Mouse (Mus musculus) kidney, postnatal 0 days (tissue): ENCODE data around the gene Jsrp1. TPM values are rescaled to one million over a fixed set of nuclear protein-coding genes. Genes with fewer than 3 reads are reported as not detected.
"Not testable (repeated sequence)": the region's sequence is repeated elsewhere in the genome, so short reads cannot be mapped to it uniquely, and the experiment has no call there.

Experiments used
- ATAC-seq: fragments of 200-750 bp; cut with Nextera tagmentation; replicated peaks from 2 replicates; pipeline ENCODE4 v1.8.0; 2017; ENCODE audit warnings: low read depth, moderate number of reproducible peaks, moderate TSS enrichment, moderate library complexity; ENCODE audit not compliant: low FRiP score
- DNase-seq: peaks from one replicate; pipeline ENCODE4 v3.0.0-alpha.2; 2016; ENCODE audit warnings: low spot score
- H3K27ac ChIP-seq: fragments of 300-500 bp; sonication (generic); 2 replicates; pipeline ENCODE4 v1.5.1; 2014; ENCODE audit warnings: mild to moderate bottlenecking
- H3K27me3 ChIP-seq: fragments of 300-500 bp; sonication (generic); 2 replicates; pipeline ENCODE4 v1.6.1; 2014; ENCODE audit warnings: low read length, mixed read lengths; ENCODE audit not compliant: insufficient read depth
- H3K36me3 ChIP-seq: fragments of 300-500 bp; sonication (generic); 2 replicates; pipeline ENCODE4 v1.6.1; 2014; ENCODE audit warnings: low read length, mixed read lengths; ENCODE audit not compliant: insufficient read depth
- H3K4me1 ChIP-seq: fragments of 300-500 bp; sonication (generic); replicated peaks from 2 replicates; pipeline ENCODE4 v1.6.1; 2014; ENCODE audit warnings: antibody characterized with exemption, low read length, mixed read lengths; ENCODE audit not compliant: insufficient read depth
- H3K4me2 ChIP-seq: fragments of 300-500 bp; sonication (generic); 2 replicates; pipeline ENCODE4 v1.6.1; 2014; ENCODE audit warnings: mild to moderate bottlenecking, low read length, moderate library complexity, mixed read lengths
- H3K4me3 ChIP-seq: fragments of 300-500 bp; sonication (generic); replicated peaks from 2 replicates; pipeline ENCODE4 v1.5.1; 2014; ENCODE audit warnings: low read depth, low read length
- H3K9ac ChIP-seq: fragments of 300-500 bp; sonication (generic); 2 replicates; pipeline ENCODE4 v1.6.1; 2014; ENCODE audit warnings: low read depth, low read length
- H3K9me3 ChIP-seq: fragments of 300-500 bp; sonication (generic); replicated peaks from 2 replicates; pipeline ENCODE4 v1.6.1; 2016; ENCODE audit warnings: low read length, inconsistent platforms, mixed read lengths
- CTCF ChIP-seq: IDR thresholded peaks from 2 replicates; pipeline ENCODE4 v1.5.1; 2016; ENCODE audit warnings: antibody characterized with exemption, low read depth, mild to moderate bottlenecking, moderate library complexity
- WGBS: fragments of 180-500 bp; shearing (Covaris S2); extraction: QIAGEN DNeasy Blood & Tissue Kit; methylation state at CpG from one replicate; pipeline ENCODE4 v1.1.7; 2014; 5-methylcytosine and 5-hydroxymethylcytosine counted together
- polyA plus RNA-seq: library from polyadenylated mRNA; unstranded; fragments of >200 nt; fragmentation: Nextera tagmentation; extraction: Ambion mirVana; gene quantifications from 2 replicates; pipeline ENCODE4 v1.2.1, GENCODE M21; 2015

Jsrp1 gene
- polyA plus RNA-seq, 1 experiment from 2014 or later = 4.6 TPM

DNA sequence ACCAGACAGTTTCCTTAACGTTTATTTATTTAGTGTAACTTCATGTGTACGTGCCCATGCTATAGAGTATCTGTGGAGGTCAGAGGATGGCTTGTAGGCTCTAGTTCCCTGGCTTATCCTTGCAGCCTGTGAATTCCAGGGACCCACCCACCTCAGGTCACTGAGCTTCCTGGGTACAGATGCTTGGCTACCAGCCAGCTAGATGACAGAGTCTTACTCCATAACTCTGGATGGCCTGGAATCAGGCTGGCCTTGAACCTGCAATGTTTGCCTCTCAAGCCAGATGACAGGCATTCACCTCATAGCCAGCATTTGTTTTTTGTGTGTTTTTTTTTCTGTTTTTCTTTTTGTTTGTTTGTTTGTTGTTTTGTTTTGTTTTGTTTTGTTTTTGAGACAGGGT, 3.9 kb upstream of the Jsrp1 start:
- ATAC-seq (no peak), DNase-seq (no peak)
- no peaks in the 10 kb centered on the region for H3K27me3 ChIP-seq
- H3K4me2 ChIP-seq = no peak overlapping the region
- H3K4me1 ChIP-seq = no peaks in the 10 kb centered on the region
- H3K9me3 ChIP-seq = no peaks in the 10 kb centered on the region
- H3K9ac ChIP-seq = no peak overlapping the region
- no peaks in the 10 kb centered on the region for H3K36me3 ChIP-seq
- TF ChIP-seq CTCF = no peak
- 49% methylated on average over 2 of the region's 2 CpGs for WGBS
- H3K4me3 ChIP-seq = no peak overlapping the region
- no peak overlapping the region for H3K27ac ChIP-seq

DNA sequence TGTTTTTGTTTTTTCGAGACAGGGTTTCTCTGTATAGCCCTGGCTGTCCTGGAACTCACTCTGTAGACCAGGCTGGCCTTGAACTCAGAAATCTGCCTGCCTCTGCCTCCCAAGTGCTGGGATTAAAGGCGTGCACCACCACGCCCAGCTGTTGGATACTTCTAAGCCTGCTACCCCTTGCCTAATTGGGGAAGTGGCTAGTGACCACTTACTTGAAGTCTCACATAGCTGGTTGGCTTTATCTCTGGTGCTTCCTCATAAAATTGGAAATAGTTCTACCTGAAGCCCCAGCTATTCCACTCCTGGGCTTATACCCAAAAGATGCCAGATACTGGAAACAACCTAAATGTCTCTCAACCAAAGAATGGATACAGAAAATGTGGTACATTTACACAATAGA, 3.0 kb upstream of the Jsrp1 start:
- not testable (repeated sequence) for H3K9me3 ChIP-seq, H3K27ac ChIP-seq, DNase-seq, H3K27me3 ChIP-seq, H3K9ac ChIP-seq, ATAC-seq, H3K4me3 ChIP-seq, H3K4me1 ChIP-seq, H3K36me3 ChIP-seq, H3K4me2 ChIP-seq
- WGBS = 78% methylated on average over 3 of the region's 3 CpGs

DNA sequence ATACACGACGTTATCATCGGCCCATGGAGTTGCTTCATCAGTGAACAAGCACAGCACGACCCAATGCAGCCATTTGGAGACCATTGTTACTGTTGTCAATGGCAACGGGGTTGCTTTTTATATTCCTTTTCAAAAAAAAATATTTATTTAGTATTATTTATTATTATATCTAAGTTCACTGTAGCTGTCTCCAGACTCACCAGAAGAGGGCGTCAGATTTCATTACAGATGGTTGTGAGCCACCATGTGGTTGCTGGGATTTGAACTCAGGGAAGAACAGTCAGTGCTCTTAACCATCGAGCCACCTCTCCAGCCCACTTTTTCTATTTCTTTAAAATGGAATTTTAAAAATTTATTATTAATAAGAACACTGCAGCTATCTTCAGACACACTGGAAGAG, 1.5 kb upstream of the Jsrp1 start:
- Histone ChIP-seq H3K4me3 (no peak overlapping the region), H3K9me3 (no peaks in the 10 kb centered on the region), H3K27ac (no peak overlapping the region), H3K9ac (no peak overlapping the region), H3K36me3 (no peaks in the 10 kb centered on the region), H3K27me3 (no peaks in the 10 kb centered on the region), H3K4me2 (no peak overlapping the region), H3K4me1 (peaks cover 5% of the 10 kb centered on the region; the same call in 1 of the 2 replicates)
- DNase-seq (no peak), ATAC-seq (no peak)
- TF ChIP-seq CTCF = peak; percentile 35
- WGBS = 60% methylated on average over 7 of the region's 7 CpGs

DNA sequence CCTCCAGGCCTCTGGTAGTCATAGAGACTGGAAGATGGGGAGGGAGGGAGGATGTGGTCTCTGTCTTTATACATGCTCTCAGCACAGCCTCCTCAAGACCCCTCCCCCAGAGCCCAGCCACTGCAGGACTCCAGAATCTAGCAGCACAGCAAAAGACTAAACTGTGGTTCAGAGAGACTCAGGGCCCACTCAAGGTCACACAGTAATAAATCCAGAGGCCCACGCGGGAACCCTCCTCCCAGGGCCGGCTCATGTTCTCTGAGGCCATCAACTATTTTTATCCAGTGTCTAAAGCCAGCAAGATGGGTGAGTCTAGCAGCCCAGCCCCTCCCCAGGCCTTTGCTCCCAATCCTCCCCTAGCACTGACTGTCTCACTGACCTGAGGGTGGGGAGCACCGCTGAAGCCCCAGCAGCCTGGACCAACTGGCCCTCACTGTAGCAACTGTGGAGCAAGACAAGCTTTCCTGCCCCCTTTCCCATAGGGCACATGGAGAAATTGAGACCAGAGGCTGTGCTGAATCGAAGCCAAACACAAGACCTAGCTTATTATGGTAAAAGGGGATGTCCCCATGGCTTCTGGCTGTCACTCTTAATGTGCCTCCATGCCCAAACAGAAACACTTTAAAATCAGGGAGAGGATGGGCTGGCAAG, 782 bp downstream of the Jsrp1 start:
- H3K4me3 ChIP-seq = no peak overlapping the region
- H3K27ac ChIP-seq = no peak overlapping the region
- 22% methylated on average over 5 of the region's 5 CpGs for WGBS
- H3K27me3 ChIP-seq = no peaks in the 10 kb centered on the region
- no peak overlapping the region for H3K4me2 ChIP-seq
- H3K4me1 ChIP-seq = peaks cover 21% of the 10 kb centered on the region
- H3K9ac ChIP-seq = no peak overlapping the region
- TF ChIP-seq CTCF = no peak
- ATAC-seq (no peak), DNase-seq (no peak)
- no peaks in the 10 kb centered on the region for H3K9me3 ChIP-seq
- no peaks in the 10 kb centered on the region for H3K36me3 ChIP-seq

DNA sequence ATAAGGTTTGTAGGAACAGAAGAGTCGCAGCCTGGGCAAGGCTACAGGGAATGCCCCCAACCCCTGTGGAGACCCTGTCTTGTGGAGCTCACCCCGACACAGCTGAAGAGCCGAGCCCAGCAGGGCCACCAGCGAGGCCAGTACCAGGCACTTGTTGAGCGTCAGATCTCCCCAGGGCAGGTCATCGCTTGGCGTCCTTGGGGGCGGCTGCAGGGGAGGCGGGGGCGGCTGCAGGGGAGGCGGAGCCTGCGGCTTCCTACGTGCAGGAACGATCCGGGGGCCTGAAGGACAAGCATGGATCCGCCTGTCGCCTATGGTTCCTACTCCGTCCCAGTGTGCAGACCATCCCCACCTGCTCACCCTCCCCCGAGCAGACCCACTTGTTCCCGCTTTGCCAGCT, 3.2 kb downstream of the Jsrp1 start:
- Histone ChIP-seq H3K27ac (no peak overlapping the region), H3K4me1 (peaks cover 34% of the 10 kb centered on the region), H3K9ac (peak overlapping the region; percentile 38; the same call in 1 of the 2 replicates), H3K36me3 (no peaks in the 10 kb centered on the region), H3K4me2 (peak overlapping the region; percentile 25), H3K9me3 (no peaks in the 10 kb centered on the region), H3K4me3 (no peak overlapping the region), H3K27me3 (no peaks in the 10 kb centered on the region)
- no peak for DNase-seq
- TF ChIP-seq CTCF = no peak
- ATAC-seq = no peak
- WGBS = 4% methylated on average over 19 of the region's 20 CpGs

DNA sequence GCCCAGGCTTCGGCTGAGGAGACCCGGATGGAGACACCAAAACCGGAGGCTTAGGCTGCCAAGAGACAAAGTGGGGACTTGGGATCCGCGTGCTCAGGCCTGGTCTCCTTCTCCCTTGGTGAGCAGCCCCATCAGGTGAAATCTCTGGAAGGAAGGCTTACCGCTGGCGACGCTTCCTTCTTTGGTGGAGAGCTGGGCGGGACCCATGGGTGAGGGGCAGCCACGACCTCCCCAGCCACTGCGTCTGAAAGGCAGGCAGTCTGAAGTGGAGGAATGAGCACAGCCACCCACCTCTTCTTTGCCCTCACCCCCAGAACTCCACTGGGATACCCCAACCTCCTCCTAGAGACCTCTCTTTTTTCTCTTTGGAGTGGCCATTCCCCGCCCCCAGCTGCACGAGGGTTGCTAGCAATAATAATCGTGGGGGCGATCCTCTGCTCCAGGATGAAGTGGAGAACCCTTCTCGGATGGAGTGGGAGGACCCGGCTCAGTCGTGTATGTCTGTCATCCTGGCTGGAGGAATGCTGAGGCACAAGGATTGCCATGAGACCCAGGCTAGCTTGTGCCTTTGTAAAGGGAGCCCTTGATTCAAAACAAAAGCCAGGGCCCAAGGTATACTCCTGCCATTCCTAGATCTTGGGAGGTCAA, 4.2 kb downstream of the Jsrp1 start:
- H3K9ac ChIP-seq = peak overlapping the region; percentile 20
- H3K4me3 ChIP-seq = no peak overlapping the region; the same call in 1 of the 2 replicates
- no peaks in the 10 kb centered on the region for H3K27me3 ChIP-seq
- peak overlapping the region; percentile 89 for H3K4me2 ChIP-seq
- WGBS = 5% methylated on average over 18 of the region's 18 CpGs
- no peak overlapping the region for H3K27ac ChIP-seq
- no peak for TF ChIP-seq CTCF
- no peak for ATAC-seq
- peak; percentile 66 for DNase-seq
- H3K36me3 ChIP-seq = peaks cover 8% of the 10 kb centered on the region
- peaks cover 34% of the 10 kb centered on the region for H3K4me1 ChIP-seq
- H3K9me3 ChIP-seq = no peaks in the 10 kb centered on the region
